Mouse (Mus musculus): ENCODE measurements around the gene Zkscan17. TPM values are rescaled to one million over a fixed set of nuclear protein-coding genes. Genes with fewer than 3 reads are reported as not detected.

Gene Zkscan17
- polyA plus RNA-seq, 1 experiment: 0.50 TPM

- no peaks in the 10 kb centered on the region for H3K27me3 ChIP-seq (ENCODE audit: control insufficient read depth)
- no peak for TF ChIP-seq TAL1 (IDR thresholded peaks at IDR 0.05; ENCODE audit: low read length)
- no peak for TF ChIP-seq GATA1 (IDR thresholded peaks at IDR 0.05; ENCODE audit: low read length)
- H3K4me3 ChIP-seq (replicated peaks): peak overlapping the region; percentile 93
- H3K9me3 ChIP-seq (ENCODE audit: control insufficient read depth, low read length): no peaks in the 10 kb centered on the region
- H3K36me3 ChIP-seq (ENCODE audit: control insufficient read depth): peaks cover 35% of the 10 kb centered on the region
- peaks cover 31% of the 10 kb centered on the region for H3K4me1 ChIP-seq (ENCODE audit: control insufficient read depth)
Observed at GRCm38 (mm10) chr11:59450230-59450771, 76.2 kb downstream of the Zkscan17 start.

- H3K36me3 ChIP-seq (ENCODE audit: control insufficient read depth): peaks cover 30% of the 10 kb centered on the region
- H3K27me3 ChIP-seq (ENCODE audit: control insufficient read depth): no peaks in the 10 kb centered on the region
- TF ChIP-seq GATA1 (IDR thresholded peaks at IDR 0.05; ENCODE audit: low read length) (no peak), TAL1 (IDR thresholded peaks at IDR 0.05; ENCODE audit: low read length) (no peak)
- no peaks in the 10 kb centered on the region for H3K9me3 ChIP-seq (ENCODE audit: control insufficient read depth, low read length)
- H3K4me3 ChIP-seq (replicated peaks): peak within 1 kb of the TSS; percentile 93
- H3K4me1 ChIP-seq (ENCODE audit: control insufficient read depth): peaks cover 31% of the 10 kb centered on the region
Observed at GRCm38 (mm10) chr11:59449741-59450229, 76.8 kb downstream of the Zkscan17 start, which contains the start of gene Jmjd4. TSS of gene Jmjd4 (plus strand) at chr11:59450045.

- H3K4me3 ChIP-seq (replicated peaks): no peak overlapping the region
- no peaks in the 10 kb centered on the region for H3K27me3 ChIP-seq (ENCODE audit: control insufficient read depth)
- no peak for TF ChIP-seq TAL1 (IDR thresholded peaks at IDR 0.05; ENCODE audit: low read length)
- no peak for TF ChIP-seq GATA1 (IDR thresholded peaks at IDR 0.05; ENCODE audit: low read length)
- H3K9me3 ChIP-seq (ENCODE audit: control insufficient read depth, low read length): peaks cover 6% of the 10 kb centered on the region
- H3K4me1 ChIP-seq (ENCODE audit: control insufficient read depth): no peaks in the 10 kb centered on the region
- H3K36me3 ChIP-seq (ENCODE audit: control insufficient read depth): no peaks in the 10 kb centered on the region; the same call in 1 of the 2 replicates
Observed at GRCm38 (mm10) chr11:59443102-59443501, 83.4 kb downstream of the Zkscan17 start.

- no peaks in the 10 kb centered on the region for H3K27me3 ChIP-seq (ENCODE audit: control insufficient read depth)
- H3K36me3 ChIP-seq (ENCODE audit: control insufficient read depth): peaks cover 4% of the 10 kb centered on the region; the same call in 1 of the 2 replicates
- TF ChIP-seq TAL1 (IDR thresholded peaks at IDR 0.05; ENCODE audit: low read length): no peak
- no peak for TF ChIP-seq GATA1 (IDR thresholded peaks at IDR 0.05; ENCODE audit: low read length)
- peaks cover 3% of the 10 kb centered on the region for H3K9me3 ChIP-seq (ENCODE audit: control insufficient read depth, low read length)
- no peaks in the 10 kb centered on the region for H3K4me1 ChIP-seq (ENCODE audit: control insufficient read depth)
- H3K4me3 ChIP-seq (replicated peaks): no peak overlapping the region
Observed at GRCm38 (mm10) chr11:59437954-59438353, 88.6 kb downstream of the Zkscan17 start.

Other genes starting within 250 kb of the Zkscan17 start
- 0.02 TPM in 1 of 2 replicates, not detected in the other for gene Wnt3a, start 236.0 kb downstream of the Zkscan17 start, polyA plus RNA-seq (2012)
- not detected in 2 replicates for gene Wnt9a, start 219.8 kb downstream of the Zkscan17 start, polyA plus RNA-seq (2012)
- gene Prss38, start 151.1 kb downstream of the Zkscan17 start, polyA plus RNA-seq (2012): 0.06 TPM in 1 of 2 replicates, not detected in the other
- gene Jmjd4, start 76.7 kb downstream of the Zkscan17 start, polyA plus RNA-seq (2012): 0.17 and 0.33 TPM in 2 replicates
- 0.51 and 0.58 TPM in 2 replicates for gene Snap47, start 75.6 kb downstream of the Zkscan17 start, polyA plus RNA-seq (2012)
- gene Zfp867, start 54.3 kb downstream of the Zkscan17 start, polyA plus RNA-seq (2012): not detected in 2 replicates
- 0.04 and 0.06 TPM in 2 replicates for gene Nlrp3, start 14.8 kb upstream of the Zkscan17 start, polyA plus RNA-seq (2012)
- gene Olfr222, start 49.5 kb upstream of the Zkscan17 start, polyA plus RNA-seq (2012): not detected in 2 replicates
- gene Olfr223, start 66.5 kb upstream of the Zkscan17 start, polyA plus RNA-seq (2012): not detected in 2 replicates
- 3.0 and 3.4 TPM in 2 replicates for gene Mprip, start 134.6 kb upstream of the Zkscan17 start, polyA plus RNA-seq (2012)

Measured in erythroblast, embryonic 14.5 days (primary cell).